Mouse (Mus musculus) liver, adult 2 months (tissue): Measurements from ENCODE around the gene Gm28635. TPM values are rescaled to one million over a fixed set of nuclear protein-coding genes. Genes with fewer than 3 reads are reported as not detected.
A peak's percentile ranks its signal among the peaks of the same experiment; 100 is the strongest.
"Not testable (repeated sequence)": the region's sequence is repeated elsewhere in the genome, so short reads cannot be mapped to it uniquely, and the experiment has no call there.

ENCODE experiments used
- DNase-seq: peaks from one replicate; pipeline ENCODE4 v3.0.0-alpha.2; 2011; ENCODE audit warnings: low read depth, low spot score; ENCODE audit errors: extremely low read depth
- H3K27ac ChIP-seq: fragments of 200-500 bp; replicated peaks from 2 replicates; pipeline ENCODE4 v1.5.1; 2012; ENCODE audit warnings: low read depth, mild to moderate bottlenecking, control low read depth, inconsistent platforms, low read length; ENCODE audit not compliant: insufficient read depth
- H3K27me3 ChIP-seq: fragments of 200-500 bp; 2 replicates; pipeline ENCODE4 v1.6.1; 2012; ENCODE audit warnings: mild to moderate bottlenecking, moderate library complexity, low read length, inconsistent platforms; ENCODE audit not compliant: control insufficient read depth, insufficient read depth
- H3K36me3 ChIP-seq: fragments of 200-500 bp; 2 replicates; pipeline ENCODE4 v1.6.1; 2012; ENCODE audit warnings: low read length, inconsistent platforms; ENCODE audit not compliant: control insufficient read depth, insufficient read depth
- H3K4me1 ChIP-seq: fragments of 200-500 bp; 2 replicates; pipeline ENCODE4 v1.6.1; 2011; ENCODE audit warnings: low read length; ENCODE audit not compliant: control insufficient read depth, insufficient read depth
- H3K4me3 ChIP-seq: fragments of 200-500 bp; 2 replicates; pipeline ENCODE4 v1.5.1; 2011; ENCODE audit warnings: low read depth, mild to moderate bottlenecking, control low read depth, low read length, moderate library complexity; ENCODE audit not compliant: insufficient read depth
- H3K79me2 ChIP-seq: fragments of 200-500 bp; 2 replicates; pipeline ENCODE4 v1.6.1; 2012; ENCODE audit warnings: inconsistent platforms, mild to moderate bottlenecking, low read length, moderate library complexity; ENCODE audit not compliant: control insufficient read depth, insufficient read depth
- H3K9ac ChIP-seq: fragments of 200-500 bp; 2 replicates; pipeline ENCODE4 v1.6.1; 2012; ENCODE audit warnings: low read depth, mild to moderate bottlenecking, control low read depth, inconsistent platforms, low read length
- CTCF ChIP-seq: fragments of 200-500 bp; IDR thresholded peaks from 2 replicates; pipeline ENCODE4 v1.5.1; 2011; ENCODE audit warnings: low read depth, low read length, control low read depth
- POLR2A ChIP-seq: fragments of 200-500 bp; IDR thresholded peaks from 2 replicates; pipeline ENCODE4 v1.6.1; 2011; ENCODE audit warnings: low read length, control low read depth; ENCODE audit not compliant: insufficient read depth; ENCODE audit errors: extremely low read depth
- WGBS: fragments of 180-500 bp; shearing (Covaris S2); methylation state at CpG from one replicate; pipeline ENCODE4 v1.1.7; 2018; 5-methylcytosine and 5-hydroxymethylcytosine counted together
- polyA plus RNA-seq: library from polyadenylated mRNA; depleted of rRNA; stranded (reverse); fragments of >200 nt; gene quantifications from 2 replicates; pipeline ENCODE4 v1.2.3, GENCODE M21; 2012
- total RNA-seq: library from RNA; depleted of rRNA; stranded (reverse); fragments of >200 nt; gene quantifications from 2 replicates; pipeline ENCODE4 v1.2.3, GENCODE M21; 2014

The Gm28635 gene
- total and polyA plus RNA-seq, 2 experiments, result not detected

DNA sequence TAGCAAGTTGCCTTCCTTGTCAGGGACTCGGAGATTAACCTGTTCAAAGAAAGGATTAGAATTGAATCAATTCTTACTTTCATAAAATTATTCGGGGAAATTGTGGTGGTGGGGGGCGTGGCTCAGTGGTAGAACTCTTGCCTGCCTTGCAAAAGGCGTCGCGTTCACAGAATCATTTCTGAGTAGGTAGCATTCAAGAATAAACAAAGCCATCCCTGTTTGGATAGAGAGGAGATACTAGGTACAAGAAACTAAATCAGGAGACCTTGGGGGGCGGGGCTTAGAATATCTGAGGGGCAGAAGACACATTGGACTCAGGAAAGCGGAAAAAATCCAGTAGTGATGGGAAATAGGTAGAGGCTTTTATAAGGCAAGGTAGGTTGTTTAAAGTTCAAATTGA is 1.2 kb upstream of the Gm28635 start, which contains the start of gene Tmx2:
Tmx2 (minus strand) TSS at position 125 of the 400 bp plus-strand sequence.
- no peaks in the 10 kb centered on the region for H3K27me3 ChIP-seq
- H3K4me1 ChIP-seq, result peaks cover 1% of the 10 kb centered on the region; the same call in 1 of the 2 replicates
- peak within 1 kb of the TSS; percentile 89 for H3K9ac ChIP-seq
- TF ChIP-seq CTCF, result no peak
- TF ChIP-seq POLR2A, result no peak
- H3K36me3 ChIP-seq, result peaks cover 17% of the 10 kb centered on the region
- no peak for DNase-seq
- H3K79me2 ChIP-seq, result peaks cover 6% of the 10 kb centered on the region; the same call in 1 of the 2 replicates
- H3K4me3 ChIP-seq, result peak within 1 kb of the TSS; percentile 98
- no peak within 1 kb of the TSS for H3K27ac ChIP-seq
- 14% methylated on average over 8 of the region's 8 CpGs for WGBS

GRCm38 (mm10) chr2:84677270-84677967 is 422 bp downstream of the Gm28635 start:
- WGBS, result 4% methylated on average over 22 of the region's 22 CpGs

GRCm38 (mm10) chr2:84671535-84671934 is 6.3 kb downstream of the Gm28635 start:
- not testable (repeated sequence) for H3K27ac ChIP-seq, DNase-seq, H3K79me2 ChIP-seq, H3K4me3 ChIP-seq, H3K27me3 ChIP-seq, H3K4me1 ChIP-seq, H3K9ac ChIP-seq
- peaks cover 26% of the 10 kb centered on the region for H3K36me3 ChIP-seq
- WGBS, result 76% methylated on average over 4 of the region's 5 CpGs

More at GRCm38 (mm10) chr2:84677270-84677967, 422 bp downstream of the Gm28635 start:
- TF ChIP-seq CTCF, result peak; percentile 42; the same call in 1 of the 2 replicates
- TF ChIP-seq POLR2A, result no peak
- DNase-seq, result peak; percentile 52
- Histone ChIP-seq H3K4me3 (peak overlapping the region; percentile 87), H3K79me2 (peaks cover 6% of the 10 kb centered on the region; the same call in 1 of the 2 replicates), H3K9ac (peak overlapping the region; percentile 76), H3K27ac (peak overlapping the region; percentile 52), H3K4me1 (peaks cover 1% of the 10 kb centered on the region; the same call in 1 of the 2 replicates), H3K27me3 (no peaks in the 10 kb centered on the region), H3K36me3 (peaks cover 27% of the 10 kb centered on the region)

- H3K27ac ChIP-seq, result peak within 1 kb of the TSS; percentile 13; the same call in 1 of the 2 replicates
- no peaks in the 10 kb centered on the region for H3K79me2 ChIP-seq
- H3K9ac ChIP-seq, result peak within 1 kb of the TSS; percentile 85
- peaks cover 7% of the 10 kb centered on the region; the same call in 1 of the 2 replicates for H3K4me1 ChIP-seq
- DNase-seq, result peak; percentile 55
- H3K4me3 ChIP-seq, result peak within 1 kb of the TSS; percentile 97
- TF ChIP-seq POLR2A (no peak), CTCF (no peak)
- no peaks in the 10 kb centered on the region for H3K27me3 ChIP-seq
- H3K36me3 ChIP-seq, result peaks cover 24% of the 10 kb centered on the region
- WGBS, result 1% methylated on average over 20 of the region's 20 CpGs
Measured at GRCm38 (mm10) chr2:84670569-84670933, 7.3 kb downstream of the Gm28635 start, which contains the start of gene Selenoh. Gene Selenoh, minus strand, starts transcription at chr2:84670770.

GRCm38 (mm10) chr2:84669828-84670568 is 7.8 kb downstream of the Gm28635 start:
- Histone ChIP-seq H3K36me3 (peaks cover 19% of the 10 kb centered on the region), H3K9ac (peak overlapping the region; percentile 85), H3K79me2 (no peaks in the 10 kb centered on the region), H3K27ac (no peak overlapping the region), H3K27me3 (no peaks in the 10 kb centered on the region), H3K4me3 (peak overlapping the region; percentile 97), H3K4me1 (peaks cover 7% of the 10 kb centered on the region; the same call in 1 of the 2 replicates)
- DNase-seq, result no peak
- TF ChIP-seq POLR2A (no peak), CTCF (no peak)
- 5% methylated on average over 39 of the region's 39 CpGs for WGBS
